ENCODE assay signal across 17 mouse cellular contexts in the genomic region with DNA sequence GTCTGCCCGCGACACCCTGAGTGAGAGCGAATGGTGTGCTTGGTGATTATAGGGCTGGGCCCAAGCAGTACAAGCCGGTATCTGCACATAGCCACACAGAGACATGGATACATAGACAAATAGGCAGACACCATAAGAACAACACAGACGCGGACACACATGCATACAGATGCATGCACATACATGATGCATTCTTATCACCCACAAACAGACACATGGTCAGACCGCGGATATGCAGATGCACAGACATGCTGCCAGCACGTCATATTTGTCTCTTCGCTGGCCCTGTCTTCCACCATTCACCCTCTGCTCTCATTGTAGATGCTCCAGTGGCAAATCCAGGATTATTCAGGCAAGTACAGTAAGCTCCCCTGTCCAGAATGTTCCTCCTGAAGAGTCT.
"Had no signal": no experiment of that assay in that cellular context is flagged by ENCODE, and none has a peak within 500 bp of the region (broad histone marks: within the 10 kb centered on the region; RNA-seq: fewer than 3 reads in every experiment).

No protein-coding gene starts in this region.

- H3K9me3 ChIP-seq: intestine, embryonic 15.5 days; kidney, embryonic 15.5 days; limb, embryonic 12.5 days; limb, embryonic 15.5 days; liver, embryonic 15.5 days had no signal

- H3K4me3 ChIP-seq: intestine, embryonic 15.5 days; kidney, embryonic 15.5 days; left cerebral cortex, adult 2 months; limb, embryonic 12.5 days; limb, embryonic 15.5 days; liver, embryonic 15.5 days had no signal

- H3K27me3 ChIP-seq: intestine, embryonic 15.5 days; kidney, embryonic 15.5 days; limb, embryonic 15.5 days had no signal

- H3K36me3 ChIP-seq: intestine, embryonic 15.5 days; kidney, embryonic 15.5 days; limb, embryonic 12.5 days; limb, embryonic 15.5 days; liver, embryonic 15.5 days had no signal

- H3K27ac ChIP-seq: intestine, embryonic 15.5 days; kidney, embryonic 15.5 days; left cerebral cortex, adult 2 months; limb, embryonic 12.5 days; limb, embryonic 15.5 days; liver, embryonic 15.5 days had no signal

- H3K4me1 ChIP-seq: intestine, embryonic 15.5 days; kidney, embryonic 15.5 days; limb, embryonic 12.5 days; limb, embryonic 15.5 days had no signal

- H3K9ac ChIP-seq: intestine, embryonic 15.5 days; kidney, embryonic 15.5 days; limb, embryonic 12.5 days; limb, embryonic 15.5 days; liver, embryonic 15.5 days had no signal

- ATAC-seq: intestine, embryonic 15.5 days; lung, postnatal 0 days had no signal

- DNase-seq: kidney, adult 11 months; kidney, adult 8-10 months; kidney, postnatal 10 days; kidney, postnatal 36 days; layer of hippocampus, postnatal 36 days; lung, adult 18-20 months; midbrain, embryonic 14.5 days; thymus, adult 18-20 months; thymus, postnatal 36 days had no signal

- H3K4me2 ChIP-seq: intestine, embryonic 15.5 days; kidney, embryonic 15.5 days; limb, embryonic 12.5 days; limb, embryonic 15.5 days; liver, embryonic 15.5 days; midbrain, embryonic 11.5 days had no signal
